Mouse (Mus musculus): ENCODE measurements around the gene Ifitm5.
A peak's percentile ranks its signal among the peaks of the same experiment; 100 is the strongest.

Gene Ifitm5

GRCm38 (mm10) chr7:140962733-140963132 lies 12.6 kb upstream of the Ifitm5 start:
- no peak for DNase-seq (ENCODE audit: extremely low spot score, low read depth, low spot score)

GRCm38 (mm10) chr7:140961416-140961815 lies 11.3 kb upstream of the Ifitm5 start:
- DNase-seq (ENCODE audit: extremely low spot score, low read depth, low spot score): no peak

GRCm38 (mm10) chr7:140960026-140960425 lies 9.9 kb upstream of the Ifitm5 start:
- DNase-seq (ENCODE audit: extremely low spot score, low read depth, low spot score): no peak

- DNase-seq (ENCODE audit: extremely low spot score, low read depth, low spot score): no peak
Observed at GRCm38 (mm10) chr7:140959181-140959901, 9.2 kb upstream of the Ifitm5 start.

GRCm38 (mm10) chr7:140956556-140956869 lies 6.4 kb upstream of the Ifitm5 start:
- no peak for DNase-seq (ENCODE audit: extremely low spot score, low read depth, low spot score)

GRCm38 (mm10) chr7:140955758-140956555 lies 5.9 kb upstream of the Ifitm5 start, which contains the start of the genes Gm45717 and Ifitm2:
Gene Gm45717, minus strand, starts transcription at chr7:140955937.
Gene Ifitm2, minus strand, starts transcription at chr7:140955987.
- DNase-seq (ENCODE audit: extremely low spot score, low read depth, low spot score): peak; percentile 77

- DNase-seq (ENCODE audit: extremely low spot score, low read depth, low spot score): no peak
Observed at GRCm38 (mm10) chr7:140955342-140955741, 5.3 kb upstream of the Ifitm5 start.

- DNase-seq (ENCODE audit: extremely low spot score, low read depth, low spot score): no peak
Observed at GRCm38 (mm10) chr7:140954733-140955071, 4.6 kb upstream of the Ifitm5 start.

- no peak for DNase-seq (ENCODE audit: extremely low spot score, low read depth, low spot score)
Observed at GRCm38 (mm10) chr7:140953800-140954732, 4.0 kb upstream of the Ifitm5 start.

- DNase-seq (ENCODE audit: extremely low spot score, low read depth, low spot score): no peak
Observed at GRCm38 (mm10) chr7:140953133-140953532, 3.0 kb upstream of the Ifitm5 start.

GRCm38 (mm10) chr7:140952441-140952840 lies 2.4 kb upstream of the Ifitm5 start:
- no peak for DNase-seq (ENCODE audit: extremely low spot score, low read depth, low spot score)

GRCm38 (mm10) chr7:140951765-140952164 lies 1.7 kb upstream of the Ifitm5 start:
- no peak for DNase-seq (ENCODE audit: extremely low spot score, low read depth, low spot score)

- DNase-seq (ENCODE audit: extremely low spot score, low read depth, low spot score): no peak
Observed at GRCm38 (mm10) chr7:140951051-140951450, 960 bp upstream of the Ifitm5 start.

GRCm38 (mm10) chr7:140949255-140949654 lies 836 bp downstream of the Ifitm5 start:
- no peak for DNase-seq (ENCODE audit: extremely low spot score, low read depth, low spot score)

- no peak for DNase-seq (ENCODE audit: extremely low spot score, low read depth, low spot score)
Observed at GRCm38 (mm10) chr7:140948161-140948560, 1.9 kb downstream of the Ifitm5 start.

- DNase-seq (ENCODE audit: extremely low spot score, low read depth, low spot score): no peak
Observed at GRCm38 (mm10) chr7:140946980-140947379, 3.1 kb downstream of the Ifitm5 start.

- DNase-seq (ENCODE audit: extremely low spot score, low read depth, low spot score): no peak
Observed at GRCm38 (mm10) chr7:140946311-140946710, 3.8 kb downstream of the Ifitm5 start.

- no peak for DNase-seq (ENCODE audit: extremely low spot score, low read depth, low spot score)
Observed at GRCm38 (mm10) chr7:140945247-140945646, 4.8 kb downstream of the Ifitm5 start.

GRCm38 (mm10) chr7:140944236-140944635 lies 5.9 kb downstream of the Ifitm5 start:
- DNase-seq (ENCODE audit: extremely low spot score, low read depth, low spot score): no peak

GRCm38 (mm10) chr7:140943356-140943755 lies 6.7 kb downstream of the Ifitm5 start:
- DNase-seq (ENCODE audit: extremely low spot score, low read depth, low spot score): no peak

- no peak for DNase-seq (ENCODE audit: extremely low spot score, low read depth, low spot score)
Observed at GRCm38 (mm10) chr7:140942811-140943210, 7.3 kb downstream of the Ifitm5 start.

Measured in hindlimb bud, embryonic 11.5 days (tissue).